Mouse (Mus musculus) liver, postnatal 0 days (tissue): Measurements from ENCODE around the gene Nanos3. TPM values are rescaled to one million over a fixed set of nuclear protein-coding genes. Genes with fewer than 3 reads are reported as not detected.

Source experiments
- ATAC-seq: fragments of 200-750 bp; cut with Nextera tagmentation; 2 replicates; pipeline ENCODE4 v1.8.0; 2017; ENCODE audit warnings: mild to moderate bottlenecking, moderate library complexity
- DNase-seq: peaks from one replicate; pipeline ENCODE4 v3.0.0-alpha.2; 2016
- H3K27ac ChIP-seq: fragments of 300-500 bp; sonication (generic); 2 replicates; pipeline ENCODE4 v1.5.1; 2014; ENCODE audit warnings: antibody characterized with exemption, moderate library complexity, mild to moderate bottlenecking, low read depth
- H3K27me3 ChIP-seq: fragments of 300-500 bp; sonication (generic); 2 replicates; pipeline ENCODE4 v1.6.1; 2014; ENCODE audit warnings: low read length, control low read depth, mixed read lengths; ENCODE audit not compliant: insufficient read depth
- H3K36me3 ChIP-seq: fragments of 300-500 bp; sonication (generic); replicated peaks from 2 replicates; pipeline ENCODE4 v1.6.1; 2014; ENCODE audit warnings: mild to moderate bottlenecking, control low read depth, low read length, moderate library complexity, mixed read lengths; ENCODE audit not compliant: insufficient read depth
- H3K4me1 ChIP-seq: fragments of 300-500 bp; sonication (generic); 2 replicates; pipeline ENCODE4 v1.6.1; 2014; ENCODE audit warnings: antibody characterized with exemption, mild to moderate bottlenecking, control low read depth; ENCODE audit not compliant: insufficient read depth
- H3K4me2 ChIP-seq: fragments of 300-500 bp; sonication (generic); 2 replicates; pipeline ENCODE4 v1.6.1; 2014; ENCODE audit warnings: low read depth, mild to moderate bottlenecking, low read length, moderate library complexity, mixed read lengths
- H3K4me3 ChIP-seq: fragments of 300-500 bp; sonication (generic); 2 replicates; pipeline ENCODE4 v1.5.1; 2014; ENCODE audit warnings: low read depth, low read length
- H3K9ac ChIP-seq: fragments of 300-500 bp; sonication (generic); replicated peaks from 2 replicates; pipeline ENCODE4 v1.6.1; 2014; ENCODE audit warnings: mild to moderate bottlenecking, moderate library complexity
- H3K9me3 ChIP-seq: fragments of 300-500 bp; sonication (generic); 2 replicates; pipeline ENCODE4 v1.6.1; 2016; ENCODE audit warnings: mild to moderate bottlenecking, control low read depth, low read length, mixed read lengths
- CTCF ChIP-seq: sonication (generic); IDR thresholded peaks from 2 replicates; pipeline ENCODE4 v1.5.1; 2016; ENCODE audit warnings: antibody characterized with exemption, low read depth
- EP300 ChIP-seq: IDR thresholded peaks from 2 replicates; pipeline ENCODE4 v1.6.1; 2016; ENCODE audit warnings: antibody characterized with exemption, low read depth, mild to moderate bottlenecking
- WGBS: fragments of 180-500 bp; shearing (Covaris S2); extraction: QIAGEN DNeasy Blood & Tissue Kit; methylation state at CpG from one replicate; pipeline ENCODE4 v1.1.7; 2014; ENCODE audit not compliant: insufficient replicate concordance; 5-methylcytosine and 5-hydroxymethylcytosine counted together
- polyA plus RNA-seq: library from polyadenylated mRNA; unstranded; fragments of >200 nt; fragmentation: Nextera tagmentation; extraction: Ambion mirVana; gene quantifications from 2 replicates; pipeline ENCODE4 v1.2.1, GENCODE M21; 2015

Nanos3 gene
- polyA plus RNA-seq, 1 experiment from 2014 or later = 0.34 TPM

- no peak for DNase-seq
- Histone ChIP-seq H3K4me2 (peak overlapping the region; percentile 51), H3K4me3 (no peak overlapping the region), H3K36me3 (peaks cover 27% of the 10 kb centered on the region), H3K27me3 (no peaks in the 10 kb centered on the region), H3K27ac (peak overlapping the region; percentile 86), H3K9me3 (no peaks in the 10 kb centered on the region), H3K4me1 (peaks cover 14% of the 10 kb centered on the region), H3K9ac (0 out of 2 replicates have a peak overlapping the region, but pooled peaks have one; percentile 31)
- 39% methylated on average over 17 of the region's 17 CpGs for WGBS
- TF ChIP-seq CTCF (0 out of 2 replicates have a peak, but pooled peaks have one; percentile 4), EP300 (0 out of 2 replicates have a peak, but pooled peaks have one; percentile 23)
- no peak for ATAC-seq
These were observed 23.7 kb upstream of the Nanos3 start for GRCm38 (mm10) chr8:84208381-84209380.

GRCm38 (mm10) chr8:84207811-84208210 is 22.8 kb upstream of the Nanos3 start:
- ATAC-seq = peak; percentile 9; the same call in 1 of the 2 replicates
- H3K36me3 ChIP-seq = peaks cover 21% of the 10 kb centered on the region
- peaks cover 21% of the 10 kb centered on the region for H3K4me1 ChIP-seq
- WGBS = 43% methylated on average over 7 of the region's 7 CpGs
- peak; percentile 70 for DNase-seq
- H3K4me3 ChIP-seq = no peak overlapping the region
- peak overlapping the region; percentile 51 for H3K4me2 ChIP-seq
- H3K27ac ChIP-seq = peak overlapping the region; percentile 86
- TF ChIP-seq EP300 = no peak
- TF ChIP-seq CTCF = no peak
- H3K27me3 ChIP-seq = no peaks in the 10 kb centered on the region
- no peaks in the 10 kb centered on the region for H3K9me3 ChIP-seq
- H3K9ac ChIP-seq = 0 out of 2 replicates have a peak overlapping the region, but pooled peaks have one; percentile 30

GRCm38 (mm10) chr8:84206666-84207065 is 21.6 kb upstream of the Nanos3 start:
- DNase-seq (no peak), ATAC-seq (no peak)
- 79% methylated on average over 3 of the region's 3 CpGs for WGBS
- Histone ChIP-seq H3K9ac (no peak overlapping the region), H3K27me3 (no peaks in the 10 kb centered on the region), H3K9me3 (no peaks in the 10 kb centered on the region), H3K4me2 (no peak overlapping the region), H3K27ac (no peak overlapping the region), H3K36me3 (peaks cover 12% of the 10 kb centered on the region), H3K4me3 (no peak overlapping the region), H3K4me1 (peaks cover 33% of the 10 kb centered on the region)
- 0 out of 2 replicates have a peak, but pooled peaks have one; percentile 9 for TF ChIP-seq CTCF
- no peak for TF ChIP-seq EP300

- no peak overlapping the region for H3K27ac ChIP-seq
- H3K9ac ChIP-seq = no peak overlapping the region
- 83% methylated on average over 5 of the region's 5 CpGs for WGBS
- H3K27me3 ChIP-seq = peaks cover 8% of the 10 kb centered on the region; the same call in 1 of the 2 replicates
- no peaks in the 10 kb centered on the region for H3K9me3 ChIP-seq
- H3K4me3 ChIP-seq = no peak overlapping the region
- DNase-seq = no peak
- no peak for ATAC-seq
- no peak for TF ChIP-seq EP300
- TF ChIP-seq CTCF = no peak
- H3K4me2 ChIP-seq = no peak overlapping the region
- peaks cover 43% of the 10 kb centered on the region for H3K4me1 ChIP-seq
- H3K36me3 ChIP-seq = peaks cover 9% of the 10 kb centered on the region; the same call in 1 of the 2 replicates
These were observed 20.1 kb upstream of the Nanos3 start for GRCm38 (mm10) chr8:84205073-84205472.

- H3K4me2 ChIP-seq = peak overlapping the region; percentile 91
- DNase-seq (peak; percentile 64), ATAC-seq (peak; percentile 51)
- peaks cover 9% of the 10 kb centered on the region; the same call in 1 of the 2 replicates for H3K36me3 ChIP-seq
- peak; percentile 47; the same call in 1 of the 2 replicates for TF ChIP-seq EP300
- peak; percentile 55 for TF ChIP-seq CTCF
- peaks cover 9% of the 10 kb centered on the region; the same call in 1 of the 2 replicates for H3K27me3 ChIP-seq
- WGBS = 29% methylated on average over 13 of the region's 13 CpGs
- H3K4me3 ChIP-seq = peak overlapping the region; percentile 67
- peak overlapping the region; percentile 95 for H3K27ac ChIP-seq
- H3K4me1 ChIP-seq = peaks cover 50% of the 10 kb centered on the region
- H3K9me3 ChIP-seq = no peaks in the 10 kb centered on the region
- peak overlapping the region; percentile 66 for H3K9ac ChIP-seq
These were observed 19.2 kb upstream of the Nanos3 start for GRCm38 (mm10) chr8:84203975-84204772.
